Comparison of ENCODE assay signal across 41 mouse cellular contexts in the genomic region with DNA sequence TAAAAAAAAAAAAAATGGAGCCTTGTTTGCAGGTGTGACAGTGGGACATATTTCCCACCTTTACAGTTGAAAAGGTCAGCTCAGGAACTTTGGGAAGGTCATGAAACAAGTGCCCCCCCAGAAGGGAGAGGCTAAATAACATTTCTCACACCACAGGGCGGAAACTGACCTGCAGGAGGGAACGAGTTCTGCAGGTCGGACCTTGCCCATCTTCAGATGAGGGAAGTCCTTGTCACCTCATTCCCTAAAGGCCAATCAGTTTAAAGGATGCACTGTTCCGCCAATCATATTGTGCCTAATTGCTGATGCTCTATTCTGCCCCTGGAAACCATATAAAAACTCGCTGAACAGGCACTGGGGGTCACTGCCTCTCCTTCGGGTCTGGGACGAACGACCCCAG. TPM values are rescaled to one million over a fixed set of nuclear protein-coding genes. Genes with fewer than 3 reads are reported as not detected.
"Had no signal": no experiment of that assay in that cellular context is flagged by ENCODE, and none has a peak within 500 bp of the region (broad histone marks: within the 10 kb centered on the region; RNA-seq: fewer than 3 reads in every experiment).

No protein-coding gene starts in this region.

- H3K4me1 ChIP-seq: heart, embryonic 12.5 days; heart, embryonic 13.5 days; heart, embryonic 15.5 days; hindbrain, embryonic 10.5 days; hindbrain, embryonic 12.5 days; hindbrain, embryonic 15.5 days; intestine, embryonic 15.5 days; kidney, embryonic 15.5 days had no signal

- H3K27ac ChIP-seq: heart, embryonic 13.5 days; heart, embryonic 15.5 days; hindbrain, embryonic 10.5 days; hindbrain, embryonic 12.5 days; hindbrain, embryonic 14.5 days; hindbrain, embryonic 15.5 days; hindbrain, postnatal 0 days; intestine, embryonic 15.5 days; kidney, embryonic 15.5 days; kidney, postnatal 0 days; layer of hippocampus, adult 2 months; left cerebral cortex, adult 2 months had no signal

- H3K36me3 ChIP-seq: heart, embryonic 12.5 days; heart, embryonic 13.5 days; heart, embryonic 15.5 days; hindbrain, embryonic 10.5 days; hindbrain, embryonic 12.5 days; hindbrain, embryonic 15.5 days; intestine, embryonic 15.5 days; kidney, embryonic 15.5 days had no signal

- DNase-seq: heart, postnatal 10 days; heart, postnatal 14 days; heart, postnatal 36 days; heart, postnatal 4 days; kidney, adult 11 months; kidney, adult 18-20 months; kidney, adult 2 months; kidney, adult 8-10 months; kidney, adult 9 months; kidney, postnatal 10 days; kidney, postnatal 14 days; kidney, postnatal 25 days; kidney, postnatal 36 days; kidney, postnatal 4 days; layer of hippocampus, adult 9-11 months; layer of hippocampus, postnatal 36 days had no signal

- ATAC-seq: hindbrain, embryonic 16.5 days; hindbrain, postnatal 0 days; inflammation-experienced regulatory T-cells, adult 6 months; intestine, embryonic 15.5 days; intestine, embryonic 16.5 days; intestine, postnatal 0 days had no signal

- H3K4me3 ChIP-seq: heart, embryonic 12.5 days; heart, embryonic 13.5 days; heart, embryonic 15.5 days; hindbrain, embryonic 10.5 days; hindbrain, embryonic 12.5 days; hindbrain, embryonic 15.5 days; intestine, embryonic 15.5 days; kidney, embryonic 15.5 days; layer of hippocampus, adult 2 months; left cerebral cortex, adult 2 months had no signal

- H3K4me2 ChIP-seq: heart, embryonic 11.5 days; heart, embryonic 12.5 days; heart, embryonic 13.5 days; heart, embryonic 15.5 days; hindbrain, embryonic 12.5 days; hindbrain, embryonic 14.5 days; hindbrain, embryonic 15.5 days; intestine, embryonic 15.5 days; kidney, embryonic 15.5 days had no signal

- H3K9me3 ChIP-seq: heart, embryonic 12.5 days; heart, embryonic 13.5 days; heart, embryonic 15.5 days; hindbrain, embryonic 10.5 days; hindbrain, embryonic 12.5 days; hindbrain, embryonic 15.5 days; intestine, embryonic 15.5 days; kidney, embryonic 15.5 days had no signal

- H3K27me3 ChIP-seq: heart, embryonic 12.5 days; heart, embryonic 13.5 days; heart, embryonic 15.5 days; hindbrain, embryonic 12.5 days; hindbrain, embryonic 15.5 days; intestine, embryonic 15.5 days; kidney, embryonic 15.5 days had no signal

- H3K9ac ChIP-seq: heart, embryonic 12.5 days; heart, embryonic 13.5 days; heart, embryonic 15.5 days; hindbrain, embryonic 12.5 days; hindbrain, embryonic 14.5 days; hindbrain, embryonic 15.5 days; intestine, embryonic 15.5 days; kidney, embryonic 15.5 days had no signal

RNA-seq across cellular contexts. Expression of gene Hpx, which starts 54.0 kb away (rescaled TPM):
- total RNA-seq: heart, postnatal 25 days; heart, postnatal 36 days; hematopoietic stem cell, adult 5-6 weeks; hindbrain, postnatal 0 days; layer of hippocampus, postnatal 10 days; layer of hippocampus, postnatal 14 days; layer of hippocampus, postnatal 25 days had no signal
- polyA plus RNA-seq: heart, embryonic 14.5 days; hindbrain, embryonic 11.5 days; hindbrain, embryonic 14.5 days; hindbrain, postnatal 0 days; inflammation-experienced regulatory T-cells, adult 6 months had no signal
